Mouse (Mus musculus) forebrain, embryonic 12.5 days (tissue): ENCODE results near the gene Phyh. TPM values are rescaled to one million over a fixed set of nuclear protein-coding genes. Genes with fewer than 3 reads are reported as not detected.

ENCODE experiments used
- ATAC-seq: fragments of 200-750 bp; cut with Nextera tagmentation; 2 replicates; pipeline ENCODE4 v1.8.0; 2017; ENCODE audit warnings: moderate TSS enrichment; ENCODE audit not compliant: low FRiP score
- H3K27ac ChIP-seq: fragments of 300-500 bp; sonication (generic); 2 replicates; pipeline ENCODE4 v1.5.1; 2016; ENCODE audit warnings: mild to moderate bottlenecking
- H3K27me3 ChIP-seq: fragments of 300-500 bp; sonication (generic); 2 replicates; pipeline ENCODE4 v1.6.1; 2016; ENCODE audit warnings: mild to moderate bottlenecking
- H3K36me3 ChIP-seq: fragments of 300-500 bp; sonication (generic); replicated peaks from 2 replicates; pipeline ENCODE4 v1.6.1; 2016; ENCODE audit warnings: mild to moderate bottlenecking
- H3K4me1 ChIP-seq: fragments of 300-500 bp; sonication (generic); 2 replicates; pipeline ENCODE4 v1.6.1; 2016
- H3K4me2 ChIP-seq: fragments of 300-500 bp; sonication (generic); 2 replicates; pipeline ENCODE4 v1.6.1; 2016; ENCODE audit warnings: mild to moderate bottlenecking, moderate library complexity
- H3K4me3 ChIP-seq: fragments of 300-500 bp; sonication (generic); replicated peaks from 2 replicates; pipeline ENCODE4 v1.5.1; 2016; ENCODE audit warnings: mild to moderate bottlenecking
- H3K9ac ChIP-seq: fragments of 300-500 bp; sonication (generic); 2 replicates; pipeline ENCODE4 v1.6.1; 2016; ENCODE audit warnings: mild to moderate bottlenecking
- H3K9me3 ChIP-seq: fragments of 300-500 bp; sonication (generic); 2 replicates; pipeline ENCODE4 v1.6.1; 2016
- WGBS: fragments of 180-500 bp; shearing (Covaris S2); methylation state at CpG from one replicate; pipeline ENCODE4 v1.1.7; 2016; 5-methylcytosine and 5-hydroxymethylcytosine counted together
- polyA plus RNA-seq: library from polyadenylated mRNA; unstranded; fragments of >200 nt; fragmentation: Nextera tagmentation; extraction: Ambion mirVana; gene quantifications from 2 replicates; pipeline ENCODE4 v1.2.1, GENCODE M21; 2016

Gene Phyh
- polyA plus RNA-seq, 1 experiment from 2014 or later = 44.0 TPM

DNA sequence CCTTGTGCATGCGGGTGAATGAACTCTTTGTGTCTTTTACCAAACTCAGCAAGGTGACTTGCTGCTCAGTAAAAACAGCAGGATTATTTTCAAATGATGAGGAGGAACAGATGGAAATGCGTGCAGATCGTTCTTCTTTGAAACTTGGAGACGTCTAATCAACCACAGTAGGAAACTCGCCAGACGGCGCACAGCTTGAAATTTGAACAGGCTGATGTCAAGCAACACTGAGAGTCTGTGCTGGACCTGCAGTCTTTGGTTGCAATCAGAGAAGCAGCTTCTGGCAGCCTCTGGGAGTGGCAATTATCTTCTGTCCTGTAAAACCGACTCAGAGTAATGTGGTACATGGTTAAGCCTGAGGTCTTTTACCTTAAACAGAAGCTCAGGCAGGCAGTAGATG is 59.3 kb downstream of the Phyh start:
- no peaks in the 10 kb centered on the region for H3K36me3 ChIP-seq
- H3K9me3 ChIP-seq = no peaks in the 10 kb centered on the region
- ATAC-seq = no peak
- H3K27me3 ChIP-seq = no peaks in the 10 kb centered on the region
- 15% methylated on average over 8 of the region's 8 CpGs for WGBS
- H3K27ac ChIP-seq = 0 out of 2 replicates have a peak overlapping the region, but pooled peaks have one; percentile 53
- H3K4me3 ChIP-seq = no peak overlapping the region
- H3K9ac ChIP-seq = no peak overlapping the region
- no peak overlapping the region for H3K4me2 ChIP-seq
- peaks cover 6% of the 10 kb centered on the region; the same call in 1 of the 2 replicates for H3K4me1 ChIP-seq

DNA sequence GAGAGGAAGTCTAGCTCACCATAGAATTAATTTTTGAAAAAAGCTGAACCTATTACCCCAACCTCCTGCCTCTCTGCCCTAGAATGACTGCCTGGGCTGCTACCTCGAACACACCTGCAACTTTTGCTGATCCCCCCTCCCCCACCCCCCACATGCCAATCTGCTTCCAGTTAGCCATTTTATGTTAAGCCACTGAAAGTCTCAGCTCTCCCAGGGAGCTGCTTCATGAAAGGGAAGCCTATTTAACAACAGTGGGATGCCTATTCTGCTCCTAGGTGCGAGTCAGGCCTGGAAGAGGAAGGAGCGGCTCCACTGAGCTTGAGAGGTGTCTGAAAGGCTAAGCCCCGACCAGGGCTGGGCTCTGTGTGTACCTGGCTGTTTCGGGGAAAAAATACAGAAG is 65.2 kb downstream of the Phyh start:
- ATAC-seq = no peak
- H3K9ac ChIP-seq = no peak overlapping the region
- no peaks in the 10 kb centered on the region for H3K9me3 ChIP-seq
- WGBS = 13% methylated on average over 5 of the region's 5 CpGs
- H3K4me1 ChIP-seq = no peaks in the 10 kb centered on the region
- H3K4me2 ChIP-seq = no peak overlapping the region
- 0 out of 2 replicates have a peak, but pooled peaks cover 4% of the 10 kb centered on the region for H3K36me3 ChIP-seq
- no peak overlapping the region for H3K4me3 ChIP-seq
- no peaks in the 10 kb centered on the region for H3K27me3 ChIP-seq
- H3K27ac ChIP-seq = no peak overlapping the region

DNA sequence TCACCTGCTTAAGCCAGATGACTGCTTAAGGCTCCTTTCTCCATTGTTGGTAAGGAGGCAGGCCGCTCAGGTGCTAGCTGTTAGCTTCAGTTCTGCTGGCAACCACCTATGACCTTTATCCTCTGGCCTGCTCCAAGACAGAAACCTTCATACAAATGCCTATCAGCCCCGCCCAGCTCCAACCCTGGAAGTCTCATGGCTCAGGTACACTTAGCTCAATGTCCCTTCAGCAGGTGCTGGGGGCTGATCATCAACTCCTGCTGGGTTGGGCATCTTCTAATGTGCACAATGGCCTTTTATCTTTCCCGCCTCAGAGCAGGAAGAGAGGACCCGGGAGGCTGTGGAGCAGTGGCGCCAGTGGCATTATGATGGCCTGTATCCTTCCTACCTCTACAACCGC is 66.2 kb downstream of the Phyh start:
- peaks cover 7% of the 10 kb centered on the region; the same call in 1 of the 2 replicates for H3K36me3 ChIP-seq
- H3K4me2 ChIP-seq = no peak overlapping the region
- H3K9ac ChIP-seq = no peak overlapping the region
- no peak overlapping the region for H3K27ac ChIP-seq
- no peaks in the 10 kb centered on the region for H3K4me1 ChIP-seq
- 78% methylated on average over 6 of the region's 6 CpGs for WGBS
- no peaks in the 10 kb centered on the region for H3K9me3 ChIP-seq
- ATAC-seq = no peak
- no peaks in the 10 kb centered on the region for H3K27me3 ChIP-seq
- no peak overlapping the region for H3K4me3 ChIP-seq

DNA sequence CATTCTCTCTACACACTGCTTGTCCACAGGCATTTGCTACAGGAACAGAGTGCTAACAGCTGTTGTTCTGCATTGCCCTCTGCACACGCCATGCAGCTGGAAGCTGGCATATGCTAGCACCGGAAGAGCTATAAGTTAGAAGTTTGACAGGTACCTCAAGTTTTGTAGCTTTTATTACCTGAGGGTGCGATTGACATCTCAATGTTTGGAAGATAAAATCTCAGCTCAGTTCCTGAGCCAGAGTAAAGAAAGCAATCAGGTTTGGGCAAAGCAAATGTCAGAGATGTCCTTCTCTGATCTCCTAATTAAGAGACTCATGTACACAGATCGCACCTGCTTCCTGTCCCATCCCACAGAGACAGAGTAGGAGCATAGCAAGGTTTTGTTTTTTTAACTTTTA is 68.0 kb downstream of the Phyh start:
- Histone ChIP-seq H3K4me2 (no peak overlapping the region), H3K27ac (no peak overlapping the region), H3K4me1 (no peaks in the 10 kb centered on the region), H3K9me3 (no peaks in the 10 kb centered on the region), H3K27me3 (no peaks in the 10 kb centered on the region), H3K4me3 (no peak overlapping the region), H3K36me3 (peaks cover 23% of the 10 kb centered on the region), H3K9ac (no peak overlapping the region)
- WGBS = 95% methylated on average over 4 of the region's 4 CpGs
- no peak for ATAC-seq

DNA sequence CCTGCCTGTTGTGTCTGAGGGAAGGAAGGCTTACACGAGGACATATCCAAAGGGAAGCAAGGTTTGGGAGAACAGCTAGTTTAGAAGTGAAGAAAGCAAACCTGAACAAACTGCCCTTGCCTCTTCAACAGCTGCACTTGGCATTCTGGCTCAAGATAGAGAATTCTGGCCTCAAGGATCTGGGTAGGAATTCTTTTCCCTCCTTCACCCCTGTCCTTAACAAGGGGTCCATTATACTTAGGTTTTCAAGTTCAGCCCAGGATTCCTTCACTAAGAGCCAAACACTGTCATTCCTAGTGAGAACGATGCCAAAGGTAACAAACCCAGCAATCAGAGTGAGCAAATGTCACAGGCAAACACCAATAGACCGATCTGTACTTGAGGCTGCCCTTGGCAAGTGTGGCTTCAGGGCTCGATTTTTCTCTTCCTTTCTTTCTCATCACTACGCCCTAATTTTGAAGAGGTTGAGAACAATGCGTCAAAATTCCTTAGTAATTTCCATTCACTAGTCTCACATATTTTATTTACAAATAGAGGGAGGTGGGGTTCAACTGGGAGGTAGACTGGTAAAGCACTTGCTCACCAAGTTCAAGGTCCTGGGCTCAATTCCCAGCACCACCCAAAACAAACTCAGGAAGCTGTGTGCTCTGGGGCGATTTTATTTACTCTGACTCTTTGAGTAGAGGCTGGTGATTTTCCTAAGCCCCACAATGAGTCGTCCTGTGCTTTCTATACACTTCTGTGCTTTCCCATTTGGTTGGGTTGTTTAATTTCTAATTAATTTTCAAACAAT is 68.8 kb downstream of the Phyh start:
- H3K27me3 ChIP-seq = no peaks in the 10 kb centered on the region
- no peak overlapping the region for H3K9ac ChIP-seq
- H3K4me3 ChIP-seq = no peak overlapping the region
- no peaks in the 10 kb centered on the region for H3K9me3 ChIP-seq
- no peak for ATAC-seq
- no peak overlapping the region for H3K27ac ChIP-seq
- no peak overlapping the region for H3K4me2 ChIP-seq
- H3K36me3 ChIP-seq = peaks cover 26% of the 10 kb centered on the region
- WGBS = 82% methylated on average over 8 of the region's 8 CpGs
- H3K4me1 ChIP-seq = no peaks in the 10 kb centered on the region

Other genes starting within 250 kb of the Phyh start
- 3.8 and 4.0 TPM in 2 replicates for gene Bend7, start 201.2 kb upstream of the Phyh start, polyA plus RNA-seq
- gene Sephs1, start 37.5 kb upstream of the Phyh start, polyA plus RNA-seq = 132 TPM in 2 replicates
- gene Ucma, start 57.1 kb downstream of the Phyh start, polyA plus RNA-seq = 0.55 TPM in 1 of 2 replicates, not detected in the other
- 44.5 and 46.3 TPM in 2 replicates for gene Mcm10, start 93.8 kb downstream of the Phyh start, polyA plus RNA-seq
- 2.5 and 3.3 TPM in 2 replicates for gene Optn, start 145.0 kb downstream of the Phyh start, polyA plus RNA-seq
- 2.9 and 4.0 TPM in 2 replicates for gene Ccdc3, start 218.8 kb downstream of the Phyh start, polyA plus RNA-seq